Mouse (Mus musculus) lung, postnatal 10 days (tissue): Measurements from ENCODE around the gene Pth2.

ENCODE experiments used
- DNase-seq: peaks from one replicate; pipeline ENCODE4 v3.0.0; 2021

Gene Pth2

DNA sequence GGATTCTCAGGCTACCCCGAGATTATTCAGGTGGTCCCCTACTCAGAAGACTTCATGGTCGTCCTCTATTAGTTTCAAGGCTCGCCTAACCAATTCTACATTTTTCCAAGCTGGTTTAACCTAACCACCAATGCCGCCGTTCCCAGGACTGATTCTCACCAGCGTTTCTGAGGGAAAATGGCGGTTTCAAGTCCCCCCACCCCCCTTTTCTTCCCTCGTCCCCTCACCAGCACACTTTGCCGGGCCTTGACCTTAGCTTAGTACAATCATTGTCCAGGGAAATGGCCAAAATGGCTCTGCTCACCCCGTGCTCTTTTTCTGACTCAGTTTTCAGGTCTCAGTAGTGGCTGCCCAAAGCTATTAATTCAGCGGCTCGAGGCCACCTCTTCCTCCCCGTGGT, 5.4 kb upstream of the Pth2 start:
- DNase-seq = no peak

DNA sequence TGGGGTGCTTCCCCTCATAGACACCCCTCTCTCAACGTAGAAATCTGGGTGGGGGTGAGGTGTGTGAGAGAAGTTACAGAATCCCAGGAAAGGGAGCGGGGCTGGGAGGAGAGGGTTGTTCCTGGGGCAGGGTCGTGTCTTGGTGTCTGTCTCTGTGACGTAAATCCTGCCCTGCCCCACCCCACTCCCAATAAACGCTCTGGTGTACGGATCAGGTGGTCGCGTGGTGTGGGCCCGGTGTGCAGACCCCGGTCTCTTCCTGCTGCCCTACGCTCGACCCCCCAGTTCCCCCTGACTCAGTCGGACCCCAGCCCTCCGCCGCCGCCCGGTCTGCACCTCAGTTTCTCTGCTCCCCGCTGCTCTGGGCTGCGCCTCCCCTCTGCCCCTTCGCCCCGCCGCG, 4.9 kb upstream of the Pth2 start:
- no peak for DNase-seq

DNA sequence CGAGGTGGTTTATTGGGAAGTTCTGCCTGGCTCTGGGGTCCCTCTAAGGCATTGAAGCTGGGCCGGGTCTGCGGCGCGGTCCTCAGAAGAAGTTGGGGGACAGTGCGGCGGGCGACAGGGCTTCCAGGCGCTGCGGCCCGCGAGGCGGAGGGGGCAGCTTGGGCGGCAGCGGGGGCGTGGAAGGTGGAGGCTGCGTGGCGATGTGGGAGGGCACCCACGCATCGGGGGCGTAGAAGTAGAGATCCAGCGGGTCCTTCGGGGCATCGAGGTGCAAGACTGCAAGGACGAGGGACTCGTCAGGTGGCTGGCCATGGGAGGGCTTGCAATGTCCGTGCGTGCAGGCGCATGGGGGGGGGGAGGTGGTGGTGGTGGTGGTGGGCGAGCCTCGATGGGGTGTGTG, 4.4 kb upstream of the Pth2 start:
- no peak for DNase-seq

DNA sequence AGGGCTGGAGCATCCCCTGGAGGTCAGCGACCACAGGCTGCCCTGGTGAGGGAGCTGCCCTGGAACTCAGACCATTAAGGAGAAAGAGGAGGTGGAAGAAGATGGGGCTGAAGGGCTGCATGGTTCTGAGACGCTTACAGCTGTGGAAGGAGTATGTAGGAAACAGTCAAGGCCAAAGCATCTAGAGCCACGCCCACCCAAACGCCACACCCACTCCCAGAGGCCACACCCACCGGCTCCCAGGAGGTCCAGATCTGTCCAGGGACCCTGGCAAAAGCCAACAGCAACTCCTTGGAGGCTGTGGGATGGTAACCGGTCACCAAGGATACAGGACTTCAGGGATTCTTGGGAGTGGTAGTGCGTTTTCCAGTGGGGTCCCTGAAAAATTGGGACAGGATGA, 2.2 kb upstream of the Pth2 start:
- no peak for DNase-seq

DNA sequence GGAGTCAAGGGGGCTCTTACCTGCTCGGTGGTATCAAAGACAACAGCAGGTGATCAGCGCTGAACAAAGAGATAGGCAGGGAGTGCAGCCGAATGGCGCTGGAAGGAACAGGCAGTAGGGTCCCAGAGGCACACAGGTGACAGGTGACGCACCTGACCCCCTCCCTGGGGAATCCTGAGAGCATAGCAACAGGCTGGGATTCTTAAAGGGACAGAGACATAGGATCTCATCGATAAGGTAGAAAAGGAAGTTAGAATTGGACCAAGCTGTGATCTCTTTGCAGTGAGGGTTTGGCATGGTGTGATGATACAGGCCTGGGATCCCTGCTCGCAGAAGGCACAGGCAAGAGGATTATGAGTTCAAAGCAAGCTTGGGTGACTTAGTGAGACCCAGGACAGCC, 1.3 kb upstream of the Pth2 start, which contains the start of gene Gfy:
TSS of gene Gfy (minus strand) at position 101 of the 400 bp plus-strand sequence.
- DNase-seq = no peak

DNA sequence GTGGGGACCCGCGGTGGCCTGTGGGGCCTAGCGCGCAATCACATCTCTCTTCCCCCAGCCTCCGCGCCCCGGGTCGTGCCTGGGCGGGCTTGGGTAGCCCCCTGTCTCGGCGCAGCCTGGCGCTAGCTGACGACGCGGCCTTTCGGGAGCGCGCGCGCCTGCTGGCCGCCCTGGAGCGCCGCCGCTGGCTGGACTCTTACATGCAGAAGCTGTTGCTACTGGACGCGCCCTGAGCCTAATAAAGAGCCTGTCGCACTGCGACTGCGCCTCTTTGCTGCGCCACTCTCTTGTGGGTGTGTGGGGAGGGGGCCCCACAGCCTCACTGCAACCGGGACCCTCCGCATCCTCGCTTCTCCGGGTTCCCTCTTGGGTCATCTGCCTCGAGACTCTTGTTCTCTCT, 745 bp downstream of the Pth2 start:
- DNase-seq = no peak

DNA sequence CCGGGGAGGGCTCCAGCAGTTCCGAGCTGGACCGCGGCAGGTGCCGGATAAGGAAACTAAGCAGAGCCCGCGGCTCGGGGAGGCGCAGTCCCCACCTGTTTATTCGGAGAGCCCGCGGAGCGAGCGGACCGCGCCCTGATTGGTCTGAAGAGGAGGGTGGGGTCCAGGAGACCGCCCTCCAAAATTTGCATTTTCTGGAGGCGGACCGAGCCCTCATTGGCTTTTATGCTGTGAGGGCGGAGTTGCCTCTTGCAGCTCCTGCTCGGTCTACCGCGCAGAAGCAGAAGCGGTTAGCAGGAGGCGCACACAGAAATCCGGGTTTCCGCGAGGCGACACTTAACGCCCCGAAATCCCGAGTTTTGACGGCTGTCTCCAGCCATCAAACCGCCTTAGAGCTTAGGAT, 1.4 kb downstream of the Pth2 start:
- peak; percentile 93 for DNase-seq

DNA sequence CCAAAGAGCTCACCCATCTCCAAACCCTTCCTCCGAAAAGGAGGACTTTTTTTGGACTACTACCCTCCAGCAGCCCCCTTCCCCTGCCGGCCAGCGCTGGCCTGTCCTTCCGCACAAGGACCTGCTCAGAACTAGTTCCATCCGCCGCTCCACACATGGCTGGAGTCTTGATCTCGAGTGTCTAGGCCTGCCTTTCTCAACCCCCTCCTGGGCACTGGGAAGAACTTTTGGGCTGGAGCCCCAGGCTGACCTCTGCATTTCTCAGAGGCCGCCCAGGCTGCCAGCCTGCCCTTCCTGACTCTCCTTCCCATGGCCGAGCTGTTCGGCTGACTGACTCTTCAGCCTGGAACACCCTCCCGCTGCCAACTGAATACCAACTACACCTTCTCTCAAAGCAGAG, 1.8 kb downstream of the Pth2 start:
- no peak for DNase-seq

DNA sequence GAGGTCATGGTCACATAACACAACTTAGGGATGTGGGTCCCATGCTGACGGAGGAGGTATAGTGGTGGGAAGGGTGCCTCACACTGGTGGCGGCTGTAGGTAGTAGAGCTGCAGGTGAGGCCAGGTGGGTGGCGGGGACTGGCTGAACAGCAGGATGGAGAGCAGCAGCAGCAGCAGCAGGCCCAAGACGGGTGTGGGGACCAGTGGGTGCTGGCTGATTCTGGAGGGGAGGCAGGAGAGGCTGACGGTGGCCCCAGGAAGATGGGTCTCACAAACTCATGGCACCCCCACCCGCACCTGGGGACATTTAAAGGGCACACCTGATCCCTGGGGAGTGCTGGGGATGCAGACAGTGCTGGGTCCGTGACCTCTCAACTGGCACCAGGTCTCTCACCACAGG, 2.9 kb downstream of the Pth2 start:
- no peak for DNase-seq

DNA sequence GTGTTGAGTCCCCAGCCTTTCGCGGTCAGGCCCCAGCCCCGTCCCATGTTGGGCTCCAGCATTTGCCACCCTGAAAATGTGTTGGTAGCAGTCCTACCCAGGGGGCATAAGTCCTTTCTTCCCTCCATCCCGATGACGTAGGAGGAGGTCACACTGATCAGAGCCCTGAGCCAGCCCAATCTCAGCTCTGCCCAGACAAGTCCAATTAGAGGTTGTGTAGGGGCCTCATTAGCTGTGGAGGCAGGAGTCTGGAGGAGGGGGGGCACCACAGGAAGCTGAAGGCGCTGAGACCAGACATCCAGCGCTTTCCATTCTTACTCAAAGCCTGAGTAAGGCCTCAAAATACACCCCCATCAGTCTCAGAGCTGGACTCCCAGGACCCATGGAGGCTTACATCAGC, 5.1 kb downstream of the Pth2 start:
- DNase-seq = no peak

DNA sequence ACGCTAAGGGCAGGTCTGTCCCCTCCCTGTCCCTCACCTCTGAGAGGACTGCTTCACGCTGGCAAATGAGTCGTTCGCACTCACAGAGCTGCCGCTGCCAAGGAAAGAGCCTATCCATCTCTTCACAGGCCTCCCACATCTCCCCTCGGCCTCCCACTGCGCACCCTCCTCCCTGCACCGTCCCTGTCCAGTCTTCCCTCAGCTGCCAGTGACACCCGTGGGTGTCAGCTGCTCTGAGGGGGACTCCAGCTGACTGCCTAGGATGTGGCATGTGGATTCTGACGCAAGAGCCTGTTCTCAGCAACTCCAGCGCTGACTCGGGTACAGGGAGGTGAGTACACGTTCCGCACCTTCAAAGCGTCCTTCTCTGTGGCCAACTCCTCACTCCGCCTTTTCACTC, 8.8 kb downstream of the Pth2 start:
- no peak for DNase-seq

DNA sequence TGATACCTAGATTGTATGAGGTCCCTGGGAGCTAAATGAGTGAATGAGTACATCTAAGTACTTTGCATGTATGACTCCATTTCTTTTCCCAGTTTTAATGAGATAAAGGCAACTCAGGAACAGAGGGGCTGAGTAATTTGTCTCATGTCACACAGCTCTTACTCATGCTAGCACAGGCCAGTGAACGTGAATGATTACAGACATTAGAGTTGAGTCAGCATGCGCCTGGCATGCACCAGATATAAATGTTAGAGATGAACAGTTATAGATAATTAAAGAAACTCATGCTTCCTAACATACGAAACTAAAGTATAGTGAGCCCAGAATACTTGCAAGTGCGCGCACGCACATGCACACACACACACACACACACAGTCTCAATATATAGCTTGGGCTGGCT, 9.4 kb downstream of the Pth2 start:
- DNase-seq = no peak

DNA sequence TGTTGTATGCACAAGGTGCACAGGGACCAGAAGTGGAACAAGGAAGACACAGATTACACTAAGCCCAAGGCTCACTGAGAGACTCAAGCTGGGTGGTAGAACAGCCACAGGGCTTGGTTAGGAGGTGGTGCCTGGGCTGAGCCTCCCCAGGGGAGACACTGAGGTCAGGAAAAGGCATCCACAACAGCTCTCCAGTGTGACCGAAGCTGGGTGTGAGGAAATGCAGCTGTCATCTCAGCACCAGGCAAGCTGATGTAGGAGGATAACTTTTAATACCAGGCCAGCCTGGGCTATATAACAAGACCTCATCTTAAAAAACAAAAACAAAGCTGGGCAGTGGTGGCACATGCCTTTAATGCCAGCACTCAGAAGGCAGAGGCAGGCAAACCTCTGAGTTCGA, 10.4 kb downstream of the Pth2 start:
- no peak for DNase-seq

DNA sequence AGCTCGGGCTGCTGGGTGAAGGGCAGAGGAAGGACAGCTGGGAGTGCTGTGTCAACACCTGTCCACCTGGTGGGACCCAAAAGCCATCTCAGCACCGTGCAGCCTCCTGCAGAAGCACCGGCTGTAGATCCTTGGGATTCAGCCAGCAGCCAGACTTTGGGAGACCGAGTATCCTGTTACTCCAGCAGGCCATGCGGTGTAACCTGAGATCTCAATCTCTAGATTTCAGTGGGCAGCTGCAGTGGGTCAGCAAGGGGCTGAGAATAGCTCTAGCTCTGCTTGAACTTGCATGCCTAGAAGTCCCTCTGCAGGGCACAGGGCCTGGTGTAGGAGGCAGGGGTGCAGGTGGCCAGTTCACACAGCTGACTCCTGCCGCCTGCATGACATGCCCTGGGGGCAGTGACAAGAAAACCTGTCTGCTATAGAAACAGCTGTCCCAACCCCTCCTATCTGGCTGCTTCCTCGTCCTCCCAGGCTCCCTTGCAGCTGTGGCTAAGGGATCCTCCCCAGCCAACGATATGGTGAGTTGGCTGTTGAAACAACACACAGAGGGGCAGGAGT, 11.1 kb downstream of the Pth2 start:
- no peak for DNase-seq

DNA sequence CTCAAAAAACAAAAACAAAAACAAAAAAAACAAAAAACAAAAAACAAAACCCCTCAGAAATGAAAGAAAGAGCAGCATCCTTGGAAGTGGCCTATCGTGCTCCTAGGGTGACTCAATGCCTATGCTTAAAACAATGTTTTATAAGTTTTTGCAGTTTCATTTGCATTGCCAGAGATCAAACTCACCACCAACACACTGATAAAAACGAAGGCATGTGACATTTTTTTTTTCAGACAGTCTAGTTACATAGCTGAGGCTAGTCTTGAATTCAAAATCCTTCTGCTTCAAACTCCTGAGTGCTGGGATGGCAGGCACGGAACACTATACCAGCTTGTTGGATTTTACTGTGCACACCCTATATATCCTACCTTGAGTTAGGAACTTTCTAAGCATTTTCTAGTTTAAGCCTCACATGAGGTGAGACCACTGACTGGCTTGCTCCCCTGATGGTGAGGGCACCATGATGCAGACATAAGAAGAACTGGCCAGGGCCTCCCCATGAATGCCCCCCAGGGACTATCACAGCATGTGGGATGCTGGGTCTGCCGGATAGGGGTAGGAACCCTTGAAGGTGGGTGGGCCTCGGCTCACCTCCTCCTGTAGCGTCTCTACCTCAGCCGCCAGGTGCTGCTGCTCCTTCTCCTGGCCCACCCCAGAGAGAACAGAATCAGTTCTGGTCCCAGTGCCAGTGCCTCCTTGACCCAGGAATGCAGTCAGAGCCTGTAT, 12.0 kb downstream of the Pth2 start:
- no peak for DNase-seq

DNA sequence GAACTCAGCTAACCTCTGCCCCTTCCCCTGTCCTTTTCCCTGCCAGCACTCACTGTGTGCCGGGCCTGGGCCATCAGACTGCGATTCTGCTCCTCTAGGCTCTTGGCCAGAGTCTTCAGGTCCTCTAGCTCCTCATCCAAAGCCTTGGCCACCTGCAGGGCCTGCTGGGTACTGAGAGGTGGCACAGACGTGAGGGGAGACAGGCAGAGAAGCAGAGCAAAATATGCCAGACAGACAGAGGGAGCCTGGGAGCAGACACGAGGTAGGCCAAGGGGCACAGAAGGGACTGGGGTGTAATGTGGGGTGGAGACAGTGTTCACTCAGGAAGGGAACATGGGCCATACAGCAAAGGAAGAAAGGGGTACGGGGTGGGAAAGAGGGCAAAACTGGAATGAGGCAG, 12.6 kb downstream of the Pth2 start:
- DNase-seq = no peak

DNA sequence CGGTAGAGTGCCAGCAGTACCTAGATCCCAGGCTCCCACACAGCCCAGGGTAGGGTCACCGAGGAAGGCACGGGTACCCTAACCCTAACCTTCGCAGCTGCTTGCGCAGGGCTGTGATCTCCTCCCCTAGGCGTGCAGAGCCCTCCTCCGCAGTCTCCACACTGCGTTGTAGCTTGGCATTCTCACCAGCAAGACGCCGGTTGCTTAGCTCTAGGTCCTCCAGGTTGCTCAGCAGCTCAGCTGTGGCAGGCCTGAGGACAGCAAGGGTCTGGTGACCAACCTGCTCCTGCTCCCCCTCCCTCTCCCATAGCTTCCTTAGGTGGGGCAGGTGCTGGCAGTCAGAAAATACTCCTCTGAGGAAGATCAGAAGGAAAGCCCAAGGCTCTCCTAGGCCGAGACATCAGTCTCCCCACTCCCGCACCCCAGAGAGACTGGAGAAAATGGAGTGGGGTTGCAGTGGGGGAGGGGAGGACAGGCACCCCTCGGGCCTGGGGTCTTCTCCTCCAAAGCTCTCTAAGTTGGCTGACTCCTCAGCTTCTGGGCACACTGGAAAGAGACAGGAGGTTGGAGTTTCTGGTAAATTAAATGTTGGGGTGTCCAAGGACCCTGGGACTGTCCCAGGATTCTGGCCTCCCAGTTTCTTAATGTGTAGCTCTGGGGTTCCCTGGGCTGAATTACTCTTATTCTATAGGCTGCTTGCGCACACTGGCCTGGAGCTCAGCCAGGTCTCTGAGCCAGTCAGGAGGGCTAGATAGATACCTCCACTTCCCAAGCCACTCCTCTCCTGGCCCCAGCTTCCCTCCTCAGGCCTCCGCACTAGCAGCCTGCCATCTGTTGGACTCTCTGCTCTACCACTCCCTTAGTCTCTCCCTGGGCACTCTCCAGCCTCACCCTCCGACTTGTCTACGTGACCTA, 13.3 kb downstream of the Pth2 start:
- DNase-seq = no peak

DNA sequence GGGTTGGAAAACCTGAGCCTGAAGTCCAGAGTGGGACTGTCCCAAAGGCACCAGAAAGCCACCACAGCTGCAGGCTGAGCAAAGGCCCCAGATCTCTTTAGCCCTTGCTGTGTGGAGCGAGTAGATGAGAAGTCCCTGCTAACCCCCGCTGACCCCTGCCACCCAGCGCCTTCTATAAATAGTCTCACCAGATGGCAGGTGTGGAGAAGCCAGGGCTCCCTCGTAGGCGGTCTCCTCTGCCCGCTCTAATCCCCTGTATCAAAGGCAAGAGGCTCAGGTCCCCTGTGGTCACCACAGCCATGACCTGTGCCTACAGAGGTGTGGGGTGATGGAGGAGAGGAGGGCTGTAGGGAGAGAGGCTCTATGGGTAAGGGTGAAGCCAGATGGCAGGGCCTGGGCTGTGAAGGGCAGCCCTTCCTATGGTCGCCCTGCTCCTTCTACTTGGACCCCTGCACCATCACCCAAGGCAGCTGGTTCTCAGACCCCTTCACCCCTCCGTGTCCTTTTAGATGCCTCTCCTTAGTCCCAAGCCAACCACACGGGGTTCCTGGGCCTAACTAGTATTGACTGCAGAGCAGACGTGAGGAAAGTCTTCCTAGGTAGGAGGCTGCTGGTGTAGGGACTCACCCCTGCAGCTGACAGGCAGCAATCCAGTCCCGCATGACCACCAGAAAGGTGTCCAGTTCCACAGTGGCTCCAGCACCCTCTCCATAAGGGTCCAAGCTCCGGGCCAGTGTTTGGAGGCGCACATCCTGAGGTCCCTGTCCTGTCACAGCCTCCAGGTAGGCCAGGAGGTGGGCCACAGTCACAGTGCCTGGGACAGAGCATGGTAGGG, 14.8 kb downstream of the Pth2 start:
- no peak for DNase-seq

DNA sequence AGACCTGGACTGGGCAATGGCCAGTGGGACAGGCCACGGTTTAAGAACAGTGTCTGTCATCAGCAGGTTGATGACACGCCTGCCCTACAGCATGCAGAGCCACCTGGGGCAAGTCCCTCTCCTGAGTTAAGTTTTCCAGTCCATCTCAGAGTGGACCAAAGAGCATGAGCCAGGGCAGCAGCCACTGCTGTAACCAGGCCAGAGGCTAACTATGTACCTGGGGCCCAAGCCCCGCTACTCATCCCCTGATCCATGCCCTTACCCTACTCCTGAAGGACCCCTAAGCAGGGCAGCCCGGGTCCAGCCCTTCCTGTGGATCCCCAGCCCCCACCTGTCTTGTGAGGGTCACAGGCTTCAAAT, 15.4 kb downstream of the Pth2 start:
- DNase-seq = no peak

DNA sequence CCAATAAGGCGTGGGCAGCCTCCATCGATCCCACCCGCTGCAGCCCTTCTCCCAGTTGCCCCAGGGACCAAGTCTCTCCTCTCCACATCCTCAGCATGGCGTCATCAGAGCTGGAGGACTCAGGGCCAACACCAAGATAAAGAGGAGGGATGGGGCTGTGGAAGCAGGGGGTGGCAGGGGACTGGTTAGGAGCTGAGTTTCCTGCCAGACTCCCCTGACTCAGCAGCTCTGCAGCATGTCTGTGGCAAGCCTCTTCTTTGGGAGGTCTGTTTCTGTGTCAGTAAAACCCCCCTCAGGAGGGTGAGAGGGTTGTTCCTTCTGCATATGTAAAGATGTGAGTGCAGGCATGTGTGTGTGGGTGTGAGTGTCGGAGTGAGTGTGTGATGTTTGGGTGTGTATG, 16.2 kb downstream of the Pth2 start:
- DNase-seq = no peak

DNA sequence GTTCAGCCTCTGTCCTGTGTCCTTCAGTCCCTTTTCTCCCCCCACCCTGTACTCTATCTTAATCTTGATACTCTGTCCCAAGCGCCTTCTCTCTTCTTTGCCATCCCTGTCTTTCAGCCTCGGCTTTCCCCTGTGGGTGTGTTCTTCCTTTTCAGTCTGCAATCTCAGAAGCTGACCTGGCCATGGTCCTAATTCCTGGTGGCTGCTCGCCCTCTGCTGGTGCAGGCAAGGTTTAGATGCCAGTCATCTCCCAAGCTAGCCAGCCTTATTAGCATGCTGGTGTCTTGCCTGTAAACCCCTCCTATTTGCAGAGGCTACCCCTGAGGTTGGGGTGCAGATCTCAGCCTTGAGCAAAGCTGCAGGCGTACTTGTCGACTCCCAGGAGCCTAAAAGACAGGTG, 17.6 kb downstream of the Pth2 start:
- DNase-seq = peak; percentile 87

DNA sequence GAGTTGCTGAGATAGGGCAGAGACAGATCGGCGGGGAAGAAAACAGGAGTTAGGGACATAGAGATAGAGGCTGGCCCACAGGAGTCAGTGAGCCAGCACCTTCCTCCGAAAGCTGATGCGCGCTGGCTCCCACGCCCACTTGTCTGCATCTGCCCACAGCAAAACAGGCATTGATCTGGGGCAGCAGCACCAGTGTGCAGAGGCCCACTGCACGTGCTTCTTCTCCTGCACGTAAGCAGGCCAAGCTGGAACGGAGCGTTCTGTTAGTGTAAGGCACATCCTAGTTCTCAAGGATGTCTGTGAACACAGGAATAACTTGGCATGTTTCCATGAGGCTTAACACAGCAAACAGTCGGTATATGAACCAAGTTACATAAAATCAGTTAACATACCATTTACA, 18.2 kb downstream of the Pth2 start:
- DNase-seq = no peak

DNA sequence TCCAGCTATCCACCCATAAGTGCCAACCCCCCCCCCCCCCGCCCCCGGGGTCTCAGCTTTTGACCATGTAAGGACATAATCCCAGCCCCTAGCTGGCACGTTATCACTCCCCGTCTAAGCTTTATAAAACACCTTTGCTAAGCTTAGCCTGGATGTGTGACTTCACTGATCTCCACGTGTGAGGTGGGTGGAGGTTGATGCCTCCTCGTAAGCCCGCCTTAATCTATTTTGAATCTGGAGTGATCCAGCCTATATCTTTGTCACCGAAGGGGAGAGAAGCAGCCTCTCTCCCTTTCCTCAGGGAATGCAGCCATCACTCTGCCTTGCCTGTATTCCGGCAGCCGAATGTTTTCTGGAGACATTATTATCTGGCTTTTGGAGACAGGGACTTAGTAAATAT, 21.9 kb downstream of the Pth2 start:
- no peak for DNase-seq
